Mouse (Mus musculus): ENCODE measurements around the gene Rps18. TPM values are rescaled to one million over a fixed set of nuclear protein-coding genes. Genes with fewer than 3 reads are reported as not detected.
"Not testable (repeated sequence)": the region's sequence is repeated elsewhere in the genome, so short reads cannot be mapped to it uniquely, and the experiment has no call there.

Rps18 gene
- polyA plus RNA-seq, 1 experiment from 2014 or later = 904 TPM

DNA sequence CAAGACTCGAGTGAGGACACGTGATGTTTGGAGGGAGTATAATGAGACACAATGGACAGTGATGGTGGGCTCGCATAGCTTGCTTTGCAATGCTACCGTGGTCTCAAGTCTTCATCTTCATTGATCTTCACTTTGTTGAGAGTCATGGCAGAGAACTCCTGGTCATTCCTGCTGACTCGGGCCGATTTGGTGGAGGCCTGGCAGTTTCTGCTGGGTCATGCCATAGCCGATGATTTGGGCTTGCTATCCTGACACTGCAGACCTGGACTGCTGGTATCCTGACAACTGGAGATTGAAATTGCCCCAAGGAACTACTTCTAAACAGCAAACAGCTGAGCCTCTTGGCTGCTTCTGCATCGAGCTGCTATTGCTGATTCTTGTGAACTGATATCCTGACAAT, 39.2 kb upstream of the Rps18 start:
- WGBS (ENCODE audit: insufficient replicate concordance) = 73% methylated on average over 8 of the region's 8 CpGs
- Histone ChIP-seq H3K27ac (ENCODE audit: low read length) (no peak overlapping the region), H3K27me3 (ENCODE audit: control insufficient read depth, insufficient read depth, low read depth, low read length) (peaks cover 4% of the 10 kb centered on the region), H3K36me3 (ENCODE audit: control insufficient read depth, insufficient read depth) (no peaks in the 10 kb centered on the region), H3K9ac (ENCODE audit: low read depth, low read length) (no peak overlapping the region), H3K4me1 (ENCODE audit: control insufficient read depth, low read depth, low read length) (peaks cover 4% of the 10 kb centered on the region; the same call in 1 of the 2 replicates), H3K4me2 (ENCODE audit: low read depth, low read length) (no peak overlapping the region), H3K4me3 (ENCODE audit: low read depth, low read length) (no peak overlapping the region), H3K9me3 (replicated peaks; ENCODE audit: control insufficient read depth, low read length) (no peaks in the 10 kb centered on the region)
- no peak for ATAC-seq (ENCODE audit: low read depth)

- no peak overlapping the region for H3K9ac ChIP-seq (ENCODE audit: low read depth, low read length)
- H3K4me1 ChIP-seq (ENCODE audit: control insufficient read depth, low read depth, low read length) = no peaks in the 10 kb centered on the region
- H3K27ac ChIP-seq (ENCODE audit: low read length) = no peak overlapping the region
- no peaks in the 10 kb centered on the region for H3K27me3 ChIP-seq (ENCODE audit: control insufficient read depth, insufficient read depth, low read depth, low read length)
- no peak for ATAC-seq (ENCODE audit: low read depth)
- no peak overlapping the region for H3K4me3 ChIP-seq (ENCODE audit: low read depth, low read length)
- WGBS (ENCODE audit: insufficient replicate concordance) = 27% methylated on average over 10 of the region's 10 CpGs
- no peaks in the 10 kb centered on the region for H3K36me3 ChIP-seq (ENCODE audit: control insufficient read depth, insufficient read depth)
- H3K9me3 ChIP-seq (replicated peaks; ENCODE audit: control insufficient read depth, low read length) = no peaks in the 10 kb centered on the region
- H3K4me2 ChIP-seq (ENCODE audit: low read depth, low read length) = no peak overlapping the region
Observed at GRCm38 (mm10) chr17:33991788-33992664, 36.2 kb upstream of the Rps18 start.

- not testable (repeated sequence) for H3K36me3 ChIP-seq (ENCODE audit: control insufficient read depth, insufficient read depth); ATAC-seq (ENCODE audit: low read depth); H3K9me3 ChIP-seq (replicated peaks; ENCODE audit: control insufficient read depth, low read length); H3K27ac ChIP-seq (ENCODE audit: low read length); H3K4me3 ChIP-seq (ENCODE audit: low read depth, low read length); H3K9ac ChIP-seq (ENCODE audit: low read depth, low read length)
- Histone ChIP-seq H3K4me1 (ENCODE audit: control insufficient read depth, low read depth, low read length) (peaks cover 26% of the 10 kb centered on the region), H3K27me3 (ENCODE audit: control insufficient read depth, insufficient read depth, low read depth, low read length) (peaks cover 15% of the 10 kb centered on the region), H3K4me2 (ENCODE audit: low read depth, low read length) (peak overlapping the region; percentile 79)
- 6% methylated on average over 8 of the region's 8 CpGs for WGBS (ENCODE audit: insufficient replicate concordance)
Observed at GRCm38 (mm10) chr17:33982136-33982535, 26.3 kb upstream of the Rps18 start.

- not testable (repeated sequence) for H3K9me3 ChIP-seq (replicated peaks; ENCODE audit: control insufficient read depth, low read length); H3K36me3 ChIP-seq (ENCODE audit: control insufficient read depth, insufficient read depth)
- 2% methylated on average over 27 of the region's 27 CpGs for WGBS (ENCODE audit: insufficient replicate concordance)
- ATAC-seq (ENCODE audit: low read depth) = peak; percentile 68
- H3K4me1 ChIP-seq (ENCODE audit: control insufficient read depth, low read depth, low read length) = peaks cover 26% of the 10 kb centered on the region
- H3K4me3 ChIP-seq (ENCODE audit: low read depth, low read length) = peak overlapping the region; percentile 66
- peak overlapping the region; percentile 52; the same call in 1 of the 2 replicates for H3K9ac ChIP-seq (ENCODE audit: low read depth, low read length)
- peaks cover 15% of the 10 kb centered on the region for H3K27me3 ChIP-seq (ENCODE audit: control insufficient read depth, insufficient read depth, low read depth, low read length)
- H3K4me2 ChIP-seq (ENCODE audit: low read depth, low read length) = peak overlapping the region; percentile 79
- peak overlapping the region; percentile 72 for H3K27ac ChIP-seq (ENCODE audit: low read length)
Observed at GRCm38 (mm10) chr17:33981192-33981909, 25.6 kb upstream of the Rps18 start.

GRCm38 (mm10) chr17:33980181-33981035, 24.6 kb upstream of the Rps18 start:
- WGBS (ENCODE audit: insufficient replicate concordance) = 71% methylated on average over 19 of the region's 19 CpGs
- H3K27ac ChIP-seq (ENCODE audit: low read length) = peak overlapping the region; percentile 64

DNA sequence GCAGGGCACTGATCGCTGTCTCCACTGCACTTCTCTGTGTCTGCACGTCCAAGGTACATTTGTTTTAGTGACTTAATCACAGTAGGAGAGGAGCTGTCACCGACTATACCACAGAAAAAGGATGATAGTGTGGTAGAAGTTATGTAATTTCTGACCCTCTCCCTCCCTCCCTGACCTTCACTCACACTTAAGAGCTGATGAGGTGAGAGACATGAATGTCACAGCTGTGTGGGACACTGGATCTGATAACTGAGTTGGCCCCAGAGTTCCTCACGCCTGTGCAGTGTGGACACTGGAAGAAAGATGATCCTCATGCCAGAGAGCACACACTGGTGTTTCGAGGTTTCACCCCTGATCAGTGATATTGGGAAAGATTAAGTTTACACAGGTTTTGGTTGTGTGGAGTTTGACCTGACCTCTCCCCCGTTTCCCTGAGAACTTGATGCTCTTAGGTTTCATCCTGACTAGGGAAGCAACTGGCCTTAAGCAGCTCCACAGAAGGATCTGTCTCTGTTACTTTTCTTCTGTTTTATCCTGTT, 23.8 kb upstream of the Rps18 start:
- H3K9ac ChIP-seq (ENCODE audit: low read depth, low read length) = no peak overlapping the region

More at GRCm38 (mm10) chr17:33980181-33981035, 24.6 kb upstream of the Rps18 start:
- no peak overlapping the region for H3K4me3 ChIP-seq (ENCODE audit: low read depth, low read length)
- no peaks in the 10 kb centered on the region for H3K36me3 ChIP-seq (ENCODE audit: control insufficient read depth, insufficient read depth)
- no peak overlapping the region for H3K4me2 ChIP-seq (ENCODE audit: low read depth, low read length)
- no peak for ATAC-seq (ENCODE audit: low read depth)
- peaks cover 15% of the 10 kb centered on the region for H3K27me3 ChIP-seq (ENCODE audit: control insufficient read depth, insufficient read depth, low read depth, low read length)
- H3K9ac ChIP-seq (ENCODE audit: low read depth, low read length) = no peak overlapping the region
- H3K9me3 ChIP-seq (replicated peaks; ENCODE audit: control insufficient read depth, low read length) = no peaks in the 10 kb centered on the region
- peaks cover 26% of the 10 kb centered on the region for H3K4me1 ChIP-seq (ENCODE audit: control insufficient read depth, low read depth, low read length)

DNA sequence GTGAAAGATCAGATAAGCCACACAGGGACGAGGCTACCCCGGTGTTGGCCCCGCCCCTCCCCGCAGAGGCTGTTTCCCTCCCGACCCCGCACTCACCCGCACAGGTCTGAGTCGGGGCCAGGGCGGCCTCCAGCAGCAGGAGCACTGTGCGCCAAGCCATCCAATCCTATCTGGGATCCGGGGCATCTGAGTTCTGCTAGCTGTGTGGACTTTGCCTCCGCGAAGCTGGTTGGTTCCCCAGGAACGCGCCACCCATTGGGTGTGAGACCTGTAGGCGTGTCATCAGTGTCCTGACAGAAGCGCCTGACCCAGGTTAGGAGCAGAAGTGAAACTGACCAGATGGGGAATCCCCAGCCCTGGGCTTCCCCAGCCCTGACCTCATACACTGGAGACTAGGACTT, 22.8 kb upstream of the Rps18 start:
- Histone ChIP-seq H3K9me3 (replicated peaks; ENCODE audit: control insufficient read depth, low read length) (no peaks in the 10 kb centered on the region), H3K4me1 (ENCODE audit: control insufficient read depth, low read depth, low read length) (peaks cover 26% of the 10 kb centered on the region), H3K27me3 (ENCODE audit: control insufficient read depth, insufficient read depth, low read depth, low read length) (peaks cover 15% of the 10 kb centered on the region), H3K36me3 (ENCODE audit: control insufficient read depth, insufficient read depth) (no peaks in the 10 kb centered on the region), H3K9ac (ENCODE audit: low read depth, low read length) (peak overlapping the region; percentile 36), H3K27ac (ENCODE audit: low read length) (peak overlapping the region; percentile 52), H3K4me2 (ENCODE audit: low read depth, low read length) (peak overlapping the region; percentile 76), H3K4me3 (ENCODE audit: low read depth, low read length) (peak overlapping the region; percentile 63)
- WGBS (ENCODE audit: insufficient replicate concordance) = 0% methylated on average over 14 of the region's 17 CpGs
- peak; percentile 87 for ATAC-seq (ENCODE audit: low read depth)

More for the DNA sequence above, 23.8 kb upstream of the Rps18 start:
- Histone ChIP-seq H3K27ac (ENCODE audit: low read length) (peak overlapping the region; percentile 51; the same call in 1 of the 2 replicates), H3K27me3 (ENCODE audit: control insufficient read depth, insufficient read depth, low read depth, low read length) (peaks cover 15% of the 10 kb centered on the region), H3K36me3 (ENCODE audit: control insufficient read depth, insufficient read depth) (no peaks in the 10 kb centered on the region), H3K4me1 (ENCODE audit: control insufficient read depth, low read depth, low read length) (peaks cover 26% of the 10 kb centered on the region), H3K4me3 (ENCODE audit: low read depth, low read length) (no peak overlapping the region), H3K4me2 (ENCODE audit: low read depth, low read length) (no peak overlapping the region), H3K9me3 (replicated peaks; ENCODE audit: control insufficient read depth, low read length) (no peaks in the 10 kb centered on the region)
- ATAC-seq (ENCODE audit: low read depth) = no peak
- 48% methylated on average over 6 of the region's 6 CpGs for WGBS (ENCODE audit: insufficient replicate concordance)

- Histone ChIP-seq H3K4me3 (ENCODE audit: low read depth, low read length) (peak overlapping the region; percentile 63), H3K36me3 (ENCODE audit: control insufficient read depth, insufficient read depth) (no peaks in the 10 kb centered on the region), H3K4me2 (ENCODE audit: low read depth, low read length) (peak overlapping the region; percentile 76), H3K4me1 (ENCODE audit: control insufficient read depth, low read depth, low read length) (peaks cover 26% of the 10 kb centered on the region), H3K9me3 (replicated peaks; ENCODE audit: control insufficient read depth, low read length) (no peaks in the 10 kb centered on the region), H3K27ac (ENCODE audit: low read length) (peak overlapping the region; percentile 52; the same call in 1 of the 2 replicates), H3K27me3 (ENCODE audit: control insufficient read depth, insufficient read depth, low read depth, low read length) (peaks cover 15% of the 10 kb centered on the region), H3K9ac (ENCODE audit: low read depth, low read length) (peak overlapping the region; percentile 36)
- 2% methylated on average over 57 of the region's 57 CpGs for WGBS (ENCODE audit: insufficient replicate concordance)
- ATAC-seq (ENCODE audit: low read depth) = no peak
Observed at GRCm38 (mm10) chr17:33977861-33978557, 22.2 kb upstream of the Rps18 start.
